Mouse (Mus musculus) forelimb bud, embryonic 11.5 days (tissue): ENCODE measurements at regions not wholly inside any gene's neighbourhood (a gene's known extent, or its start where the extent isn't known, plus 50 kb on each side); places are given as distances from the start of the nearest gene placed in this dataset.

Experiments used
- DNase-seq: peaks from one replicate; pipeline ENCODE4 v3.0.0-alpha.2; 2012; ENCODE audit warnings: low read depth, low spot score

DNA sequence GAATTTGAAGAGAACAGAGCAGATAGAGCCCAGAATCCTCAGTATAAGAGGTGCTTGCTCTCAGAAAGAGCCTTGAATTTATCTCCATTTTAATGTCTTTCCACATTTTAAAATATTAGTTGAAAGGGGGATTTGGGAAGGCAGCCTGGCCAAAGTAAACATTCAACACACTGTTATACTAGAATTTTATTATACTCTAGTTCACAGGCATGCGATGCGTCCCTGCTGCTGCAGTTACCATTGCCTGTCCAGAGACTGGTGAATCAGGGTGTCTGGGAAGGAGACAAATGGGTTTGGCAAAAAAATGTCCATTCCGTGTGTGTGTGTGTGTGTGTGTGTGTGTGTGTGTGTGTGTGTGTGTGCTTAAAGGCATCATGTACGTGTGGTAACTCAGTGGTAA is 675.1 kb upstream of the Sox9 start:
- DNase-seq, result no peak

GRCm38 (mm10) chr11:112107314-112107713 is 674.7 kb upstream of the Sox9 start:
- no peak for DNase-seq

DNA sequence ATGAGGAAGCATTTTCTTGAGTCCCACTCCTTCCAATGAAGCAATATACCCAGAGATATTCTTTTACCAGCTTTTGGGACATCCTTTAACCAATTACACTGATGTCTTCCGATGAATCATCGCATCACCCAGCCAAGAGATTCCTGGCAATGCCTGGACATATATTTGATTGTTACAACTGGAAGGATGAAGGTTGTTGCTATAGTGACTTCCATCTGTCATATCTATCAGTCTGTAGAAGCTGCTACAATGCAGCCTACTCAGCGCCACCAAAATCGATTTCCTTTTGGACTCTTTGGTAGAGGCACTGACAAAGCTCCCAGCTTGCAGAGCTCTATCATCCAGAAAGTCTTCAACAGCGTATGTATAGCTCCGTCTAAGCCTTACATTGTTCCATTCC is 661.0 kb upstream of the Sox9 start:
- no peak for DNase-seq

- no peak for DNase-seq
These were observed 660.2 kb upstream of the Sox9 start for GRCm38 (mm10) chr11:112121831-112122230.

GRCm38 (mm10) chr11:112125249-112125933 is 656.6 kb upstream of the Sox9 start:
- peak; percentile 80 for DNase-seq

DNA sequence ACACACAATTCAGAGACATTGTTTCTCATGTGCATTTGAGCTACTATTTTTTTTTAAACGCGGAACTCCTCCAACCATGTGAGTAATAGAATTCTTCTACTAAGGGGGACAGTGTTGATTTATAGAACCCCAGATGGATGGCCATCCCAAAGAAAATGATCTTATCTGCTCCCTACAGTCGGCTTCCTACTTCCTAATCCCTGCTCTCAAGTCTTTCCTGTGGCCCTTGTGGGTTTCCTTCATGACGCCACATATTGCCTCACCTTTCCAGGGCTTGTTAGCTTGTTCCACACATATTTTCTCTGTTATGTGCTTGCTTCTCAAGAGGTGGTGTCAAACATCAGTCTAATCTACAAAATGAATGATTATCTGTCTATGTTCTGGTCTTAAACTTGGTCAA is 651.9 kb upstream of the Sox9 start:
- DNase-seq, result no peak

DNA sequence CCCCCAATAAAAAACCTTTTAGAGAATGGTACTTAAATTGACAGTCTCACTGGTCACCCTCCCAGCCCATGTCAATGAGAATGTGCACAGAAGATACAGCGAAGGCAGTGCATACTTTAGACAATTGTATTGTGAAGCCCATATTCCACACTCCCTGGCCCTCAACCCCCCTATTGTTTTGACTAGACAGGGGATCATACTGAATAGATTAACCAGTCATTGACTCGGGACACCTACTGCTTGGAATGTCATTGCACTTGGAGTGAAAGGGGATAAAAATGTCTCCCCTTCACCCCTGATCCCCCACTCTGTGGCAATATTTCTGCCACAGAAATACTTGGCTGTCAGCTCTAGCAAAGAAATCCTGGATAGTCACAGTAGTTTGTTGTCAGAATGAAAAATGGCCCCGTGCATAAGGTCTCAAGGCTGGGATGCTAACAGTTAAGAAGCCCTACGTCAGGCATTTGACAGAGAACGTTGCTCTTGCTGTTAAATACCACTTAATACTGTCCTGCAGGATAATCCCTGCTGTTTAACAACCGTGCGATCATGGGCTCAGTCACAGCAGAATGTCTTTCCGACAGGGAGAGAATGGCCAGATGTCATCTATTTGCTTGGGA is 644.5 kb upstream of the Sox9 start:
- DNase-seq, result peak; percentile 66

GRCm38 (mm10) chr11:112140058-112140457 is 642.0 kb upstream of the Sox9 start:
- no peak for DNase-seq

GRCm38 (mm10) chr11:112140495-112140894 is 641.5 kb upstream of the Sox9 start:
- DNase-seq, result no peak

DNA sequence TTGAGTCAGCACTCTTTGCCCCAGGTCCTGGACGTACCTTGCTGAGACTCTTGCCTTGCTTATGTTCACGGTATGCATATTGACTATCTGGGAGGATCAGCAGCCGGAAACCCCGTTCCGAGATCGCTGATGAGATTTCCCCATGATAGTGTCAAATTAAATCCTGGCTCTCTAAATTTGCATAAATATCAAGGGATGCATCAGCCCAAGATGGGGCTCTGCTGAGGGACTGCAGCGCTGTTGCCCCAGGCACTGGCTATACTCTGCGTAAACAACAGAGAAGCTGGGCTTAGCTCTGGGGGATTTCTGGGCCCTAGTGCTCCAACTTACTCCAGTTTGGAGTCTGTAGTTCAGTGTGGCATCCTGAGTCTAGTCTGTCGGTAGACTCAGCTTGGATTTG is 641.1 kb upstream of the Sox9 start:
- DNase-seq, result no peak

- DNase-seq, result no peak
These were observed 630.0 kb upstream of the Sox9 start for GRCm38 (mm10) chr11:112152051-112152450.

DNA sequence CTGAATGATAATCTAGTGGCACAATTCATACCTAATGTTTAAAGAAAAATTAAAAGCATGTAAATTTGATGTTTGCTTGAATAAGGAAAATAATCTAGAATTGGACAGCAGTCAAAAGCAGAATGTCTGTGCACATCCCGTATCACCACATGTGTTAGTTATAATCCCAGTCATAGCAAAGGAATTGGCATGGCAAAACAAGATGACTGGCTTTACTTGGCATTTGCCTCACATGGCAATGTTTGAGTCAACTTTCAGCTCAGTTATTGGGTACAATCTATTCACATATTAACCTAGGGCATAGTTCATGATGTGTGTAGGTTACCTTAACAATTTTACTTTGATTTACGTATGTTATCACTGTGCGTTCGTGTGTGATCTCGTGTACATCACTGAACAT is 628.8 kb upstream of the Sox9 start:
- no peak for DNase-seq

DNA sequence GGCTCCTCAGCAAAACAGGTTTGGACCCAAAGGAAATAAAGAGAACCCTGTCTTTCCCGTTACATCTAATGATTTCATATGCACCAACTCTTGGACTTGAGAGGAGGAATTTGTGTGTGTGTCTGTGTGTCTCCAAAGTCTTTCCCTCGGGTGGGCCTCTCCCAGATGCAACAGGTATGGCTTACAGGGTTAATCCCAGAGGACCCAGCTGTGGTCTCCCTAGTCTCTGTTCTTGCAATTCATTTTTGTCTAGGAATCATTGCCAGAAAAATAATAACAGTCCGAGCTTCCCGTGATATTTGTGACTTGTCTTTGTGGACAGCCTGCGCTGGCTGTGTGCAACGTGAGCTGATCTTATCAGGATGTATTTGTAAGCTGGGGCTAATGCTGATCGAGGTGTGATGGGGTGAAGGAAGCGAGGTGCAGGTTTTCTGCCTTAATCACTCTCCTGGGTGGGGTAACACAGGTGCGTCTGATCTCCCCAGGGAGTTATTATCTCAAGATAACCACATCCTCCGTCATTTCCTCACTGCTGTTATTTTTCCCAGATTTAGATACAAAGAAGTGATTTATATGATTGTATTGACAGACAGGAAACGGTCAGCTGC is 627.2 kb upstream of the Sox9 start:
- no peak for DNase-seq

- no peak for DNase-seq
These were observed 626.6 kb upstream of the Sox9 start for GRCm38 (mm10) chr11:112155339-112155955.

- peak; percentile 26 for DNase-seq
These were observed 618.3 kb upstream of the Sox9 start for GRCm38 (mm10) chr11:112163681-112164265.

DNA sequence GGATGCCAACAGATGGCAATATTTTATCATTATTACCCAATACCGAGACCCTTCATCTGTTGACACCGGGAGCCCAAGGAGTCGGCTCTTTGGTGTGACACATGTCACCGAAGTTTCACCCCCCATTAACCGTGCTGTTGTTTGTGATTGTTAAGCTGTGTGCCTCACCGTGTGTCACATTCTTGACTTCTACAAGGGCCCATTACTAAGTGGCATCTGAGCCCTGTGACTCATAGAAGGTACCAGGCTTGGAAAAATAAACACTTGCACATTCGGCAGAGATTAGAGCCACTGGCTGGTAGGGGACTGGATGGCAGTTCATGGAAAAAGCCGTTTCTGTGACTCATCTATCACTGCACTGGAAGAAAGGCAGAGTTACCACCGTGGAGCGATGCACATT is 608.4 kb upstream of the Sox9 start:
- DNase-seq, result no peak

GRCm38 (mm10) chr11:112175302-112175701 is 606.7 kb upstream of the Sox9 start:
- DNase-seq, result peak; percentile 30

DNA sequence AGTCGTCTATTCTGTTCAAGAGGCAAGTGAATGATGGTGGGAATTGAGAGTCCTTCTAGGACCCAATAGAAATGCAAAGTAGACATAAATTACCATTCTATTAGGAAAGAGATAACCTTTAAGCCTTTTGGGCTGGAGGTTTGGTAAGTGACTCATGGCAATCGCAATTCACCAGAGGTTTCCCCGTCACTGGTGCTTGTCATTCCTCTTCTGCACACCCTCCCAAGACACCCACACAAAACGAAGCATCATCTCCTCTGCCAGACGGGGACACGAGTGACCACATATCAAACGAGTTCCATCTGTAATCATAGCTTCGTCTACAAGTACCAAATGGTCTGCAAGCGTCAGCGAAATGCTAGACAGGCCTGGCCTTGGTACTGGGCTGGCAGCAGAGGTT is 601.4 kb upstream of the Sox9 start:
- DNase-seq, result no peak

GRCm38 (mm10) chr11:112197620-112198268 is 584.3 kb upstream of the Sox9 start:
- no peak for DNase-seq

- DNase-seq, result no peak
These were observed 577.5 kb upstream of the Sox9 start for GRCm38 (mm10) chr11:112204561-112204960.

- peak; percentile 55 for DNase-seq
These were observed 572.6 kb upstream of the Sox9 start for GRCm38 (mm10) chr11:112209414-112209813.
